Mouse (Mus musculus): Measurements from ENCODE around the gene Sarnp. TPM values are rescaled to one million over a fixed set of nuclear protein-coding genes. Genes with fewer than 3 reads are reported as not detected.

Gene Sarnp
- total and polyA plus RNA-seq, 2 experiments from 2014 or later: 24.3 to 126 TPM

DNA sequence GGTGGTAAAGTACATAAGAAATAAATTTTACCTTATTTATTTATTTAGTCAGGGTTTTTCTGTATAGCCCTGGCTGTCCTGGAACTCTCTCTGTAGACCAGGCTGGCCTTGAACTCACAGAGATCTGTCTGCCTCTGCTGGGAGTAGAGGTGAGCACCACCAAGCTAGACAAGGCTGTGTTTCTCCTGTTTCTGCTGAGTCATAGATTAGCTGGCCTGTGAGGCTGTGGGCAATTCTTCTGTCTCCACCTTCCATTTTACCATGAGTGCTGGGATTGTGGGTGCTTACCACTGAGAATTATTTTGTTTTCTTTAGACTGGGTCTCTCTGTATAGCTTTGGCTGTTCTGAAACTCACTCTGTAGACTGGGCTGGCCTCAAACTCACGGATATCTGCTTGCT lies 84.3 kb downstream of the Sarnp start:
- 76% methylated on average over 1 of the region's 1 CpGs for WGBS

DNA sequence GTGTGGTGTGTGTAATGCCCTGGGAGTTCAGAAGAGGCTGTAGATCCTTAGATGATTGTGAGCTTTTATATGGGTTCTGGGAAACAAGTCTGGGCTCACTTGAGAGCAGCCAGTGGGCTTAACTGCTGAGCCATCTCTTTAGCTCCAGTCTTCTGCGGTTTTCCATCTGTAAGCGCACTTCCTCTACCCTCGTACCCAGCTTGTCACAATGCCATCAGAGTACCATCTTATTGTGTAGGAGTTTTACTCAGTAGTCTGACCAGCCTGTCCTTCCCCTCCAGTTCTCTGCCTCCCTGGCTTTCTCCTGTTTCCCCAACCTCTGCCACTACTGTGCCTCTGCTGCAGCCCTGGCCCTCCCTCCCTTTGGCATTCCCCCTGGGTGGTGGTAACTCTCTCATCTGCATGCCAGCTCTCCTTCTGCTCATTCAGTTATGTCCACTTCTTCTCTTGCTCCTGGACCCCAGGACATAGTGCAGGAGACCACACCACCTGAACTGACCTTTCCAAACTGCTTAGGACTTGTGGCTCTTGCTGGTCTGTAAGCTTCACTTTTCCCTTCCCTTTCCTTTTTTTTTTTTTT lies 85.4 kb downstream of the Sarnp start:
- Histone ChIP-seq H3K4me3 (ENCODE audit: low read length) (no peak overlapping the region), H3K4me2 (ENCODE audit: low read depth, low read length) (no peak overlapping the region), H3K27ac (no peak overlapping the region), H3K9me3 (ENCODE audit: low read length) (no peaks in the 10 kb centered on the region), H3K36me3 (ENCODE audit: insufficient read depth, low read length) (no peaks in the 10 kb centered on the region), H3K27me3 (ENCODE audit: insufficient read depth, low read length) (no peaks in the 10 kb centered on the region), H3K4me1 (ENCODE audit: insufficient read depth, low read length) (no peaks in the 10 kb centered on the region), H3K9ac (replicated peaks; ENCODE audit: low read length) (no peak overlapping the region)
- 68% methylated on average over 3 of the region's 3 CpGs for WGBS
- ATAC-seq (no peak), DNase-seq (ENCODE audit: low spot score) (no peak)
- TF ChIP-seq CTCF (IDR thresholded peaks at IDR 0.05; ENCODE audit: low read depth): no peak

More for the DNA sequence above, 84.3 kb downstream of the Sarnp start:
- no peaks in the 10 kb centered on the region for H3K9me3 ChIP-seq (ENCODE audit: low read length)
- no peak for DNase-seq (ENCODE audit: low spot score)
- no peak overlapping the region for H3K4me2 ChIP-seq (ENCODE audit: low read depth, low read length)
- TF ChIP-seq CTCF (IDR thresholded peaks at IDR 0.05; ENCODE audit: low read depth): no peak
- no peak overlapping the region for H3K27ac ChIP-seq
- H3K4me1 ChIP-seq (ENCODE audit: insufficient read depth, low read length): peaks cover 6% of the 10 kb centered on the region; the same call in 1 of the 2 replicates
- H3K9ac ChIP-seq (replicated peaks; ENCODE audit: low read length): no peak overlapping the region
- H3K27me3 ChIP-seq (ENCODE audit: insufficient read depth, low read length): no peaks in the 10 kb centered on the region
- H3K36me3 ChIP-seq (ENCODE audit: insufficient read depth, low read length): no peaks in the 10 kb centered on the region
- ATAC-seq: no peak
- no peak overlapping the region for H3K4me3 ChIP-seq (ENCODE audit: low read length)

DNA sequence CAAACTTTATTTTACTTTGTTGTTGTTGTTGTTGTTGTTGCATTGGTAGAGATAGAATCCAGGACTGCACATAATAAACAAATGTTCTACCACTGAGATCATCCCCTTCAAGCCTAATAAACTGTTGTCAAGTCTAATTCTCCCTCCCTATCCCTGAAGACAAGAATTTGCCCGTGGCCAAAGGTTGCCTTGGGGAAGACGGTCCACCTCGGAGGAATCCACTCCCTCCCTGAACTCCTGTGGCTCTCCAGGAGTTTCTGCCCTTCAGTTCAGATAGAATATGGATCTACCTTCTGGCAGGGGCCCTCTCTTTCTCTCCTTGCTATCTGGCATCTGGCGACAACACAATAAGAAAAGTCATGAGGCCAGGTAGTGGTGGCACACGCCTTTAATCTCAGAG lies 87.7 kb downstream of the Sarnp start:
- H3K9me3 ChIP-seq (ENCODE audit: low read length): no peaks in the 10 kb centered on the region
- no peak overlapping the region for H3K9ac ChIP-seq (replicated peaks; ENCODE audit: low read length)
- no peak overlapping the region for H3K4me2 ChIP-seq (ENCODE audit: low read depth, low read length)
- no peak for TF ChIP-seq CTCF (IDR thresholded peaks at IDR 0.05; ENCODE audit: low read depth)
- 64% methylated on average over 5 of the region's 5 CpGs for WGBS
- no peaks in the 10 kb centered on the region for H3K4me1 ChIP-seq (ENCODE audit: insufficient read depth, low read length)
- ATAC-seq (no peak), DNase-seq (ENCODE audit: low spot score) (no peak)
- no peaks in the 10 kb centered on the region for H3K27me3 ChIP-seq (ENCODE audit: insufficient read depth, low read length)
- no peak overlapping the region for H3K4me3 ChIP-seq (ENCODE audit: low read length)
- no peak overlapping the region for H3K27ac ChIP-seq
- H3K36me3 ChIP-seq (ENCODE audit: insufficient read depth, low read length): no peaks in the 10 kb centered on the region

DNA sequence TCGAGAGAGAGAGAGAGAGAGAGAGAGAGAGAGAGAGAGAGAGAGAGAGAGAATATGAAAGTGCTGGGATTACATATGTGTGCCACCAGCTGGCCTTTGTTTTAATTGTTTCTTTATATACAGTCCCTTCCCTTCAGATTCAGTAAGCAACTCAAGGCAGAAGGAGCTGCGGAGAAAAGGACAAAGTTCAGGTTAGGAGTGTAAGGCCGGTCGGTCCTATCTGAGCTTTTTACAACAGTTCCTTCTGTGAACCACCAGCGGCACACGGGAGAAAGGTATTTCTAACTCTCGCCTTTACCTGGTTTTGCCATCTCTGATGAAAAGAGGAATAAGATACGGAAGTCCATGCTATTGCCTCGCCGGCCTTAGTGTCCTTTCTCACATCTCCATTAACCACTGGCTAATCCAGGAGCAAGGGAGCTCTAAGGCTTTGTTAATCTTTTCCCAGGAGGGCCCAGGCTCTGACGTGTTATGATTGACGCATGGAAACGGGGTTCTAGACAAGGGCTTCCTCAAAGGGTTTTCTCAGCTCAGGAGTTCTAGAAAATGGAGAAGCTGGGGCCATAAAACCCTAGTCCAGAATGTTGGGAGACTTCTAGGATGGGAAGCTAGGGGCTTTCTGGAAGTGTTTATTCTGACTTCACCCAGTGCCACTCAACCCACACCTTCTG lies 91.8 kb downstream of the Sarnp start:
- Histone ChIP-seq H3K9me3 (ENCODE audit: low read length) (no peaks in the 10 kb centered on the region), H3K4me2 (ENCODE audit: low read depth, low read length) (peak overlapping the region; percentile 63), H3K9ac (replicated peaks; ENCODE audit: low read length) (peak overlapping the region; percentile 85), H3K4me3 (ENCODE audit: low read length) (peak overlapping the region; percentile 87), H3K4me1 (ENCODE audit: insufficient read depth, low read length) (no peaks in the 10 kb centered on the region), H3K36me3 (ENCODE audit: insufficient read depth, low read length) (no peaks in the 10 kb centered on the region), H3K27me3 (ENCODE audit: insufficient read depth, low read length) (no peaks in the 10 kb centered on the region), H3K27ac (peak overlapping the region; percentile 93)
- no peak for TF ChIP-seq CTCF (IDR thresholded peaks at IDR 0.05; ENCODE audit: low read depth)
- 61% methylated on average over 13 of the region's 13 CpGs for WGBS
- ATAC-seq (no peak), DNase-seq (ENCODE audit: low spot score) (peak; percentile 31)

DNA sequence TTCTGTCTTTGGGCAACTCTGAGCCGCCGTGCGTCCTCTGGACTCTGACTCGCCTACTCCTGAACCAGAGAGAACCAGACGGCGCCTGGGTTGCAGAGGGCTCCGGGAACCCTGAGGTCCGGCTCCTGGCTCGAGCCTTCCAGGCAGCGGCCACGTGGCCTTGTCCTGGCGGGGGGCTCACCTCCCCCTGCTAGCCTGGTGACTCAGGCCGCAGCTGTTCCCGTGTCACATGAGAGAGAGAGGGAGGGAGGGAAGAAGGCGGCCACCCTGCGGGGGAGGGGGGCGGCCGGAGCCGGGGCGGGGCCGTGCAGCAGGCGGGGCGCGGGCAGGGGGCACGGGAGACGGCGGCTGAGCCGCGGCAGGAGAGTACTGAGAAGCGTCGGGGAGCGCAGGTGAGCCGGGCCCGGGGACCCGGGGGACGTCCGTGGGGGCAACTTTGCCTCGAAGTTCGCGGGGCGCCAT lies 92.5 kb downstream of the Sarnp start:
- 2% methylated on average over 33 of the region's 41 CpGs for WGBS
- peak; percentile 80 for ATAC-seq

DNA sequence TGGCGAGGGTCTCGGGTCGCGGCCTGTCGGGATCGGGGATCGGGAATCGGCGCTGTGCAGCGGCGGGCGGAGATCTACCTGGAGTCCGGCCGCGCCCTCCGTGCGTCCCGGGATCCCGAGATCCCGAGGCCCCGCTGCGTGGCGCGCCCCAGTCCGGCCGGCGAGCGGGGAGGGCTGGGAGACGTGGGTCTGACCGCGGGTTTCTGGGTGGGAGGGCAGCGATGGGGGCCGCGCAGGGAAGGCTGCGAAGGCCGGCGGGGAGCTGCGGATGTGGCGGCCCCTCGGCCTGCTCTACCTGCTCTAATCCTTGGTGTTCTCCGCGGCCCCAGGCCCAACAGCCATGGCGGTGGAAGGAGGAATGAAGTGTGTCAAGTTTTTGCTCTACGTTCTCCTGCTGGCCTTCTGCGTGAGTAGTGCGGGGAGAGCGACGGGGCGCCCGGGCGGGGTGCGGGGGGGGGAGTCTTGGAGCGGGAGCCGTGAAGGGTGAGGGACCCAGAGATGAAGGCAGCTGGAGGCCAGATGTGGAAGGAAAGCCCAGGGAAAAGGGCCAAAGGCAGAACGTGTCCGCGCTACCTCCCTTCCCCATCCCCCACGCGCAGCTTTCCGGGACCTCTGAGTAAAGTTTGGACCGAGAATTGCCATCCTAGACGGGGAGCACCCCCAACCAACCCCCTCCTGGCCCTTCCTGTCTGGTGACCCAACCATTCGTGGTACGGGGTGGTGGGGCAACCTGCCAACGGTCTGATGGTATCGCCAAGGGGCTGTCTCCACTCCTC lies 93.1 kb downstream of the Sarnp start:
- H3K4me2 ChIP-seq (ENCODE audit: low read depth, low read length): peak overlapping the region; percentile 63
- no peaks in the 10 kb centered on the region for H3K36me3 ChIP-seq (ENCODE audit: insufficient read depth, low read length)
- H3K4me3 ChIP-seq (ENCODE audit: low read length): peak overlapping the region; percentile 87
- 1% methylated on average over 58 of the region's 66 CpGs for WGBS
- DNase-seq (ENCODE audit: low spot score) (peak; percentile 83), ATAC-seq (peak; percentile 57)
- H3K27ac ChIP-seq: peak overlapping the region; percentile 93
- no peaks in the 10 kb centered on the region for H3K4me1 ChIP-seq (ENCODE audit: insufficient read depth, low read length)
- peak overlapping the region; percentile 85 for H3K9ac ChIP-seq (replicated peaks; ENCODE audit: low read length)
- no peaks in the 10 kb centered on the region for H3K9me3 ChIP-seq (ENCODE audit: low read length)
- no peaks in the 10 kb centered on the region for H3K27me3 ChIP-seq (ENCODE audit: insufficient read depth, low read length)
- TF ChIP-seq CTCF (IDR thresholded peaks at IDR 0.05; ENCODE audit: low read depth): no peak

More for the DNA sequence above, 92.5 kb downstream of the Sarnp start:
- peak overlapping the region; percentile 63 for H3K4me2 ChIP-seq (ENCODE audit: low read depth, low read length)
- no peaks in the 10 kb centered on the region for H3K9me3 ChIP-seq (ENCODE audit: low read length)
- H3K36me3 ChIP-seq (ENCODE audit: insufficient read depth, low read length): no peaks in the 10 kb centered on the region
- no peaks in the 10 kb centered on the region for H3K27me3 ChIP-seq (ENCODE audit: insufficient read depth, low read length)
- peak overlapping the region; percentile 87 for H3K4me3 ChIP-seq (ENCODE audit: low read length)
- no peak for TF ChIP-seq CTCF (IDR thresholded peaks at IDR 0.05; ENCODE audit: low read depth)
- peak overlapping the region; percentile 93 for H3K27ac ChIP-seq
- no peaks in the 10 kb centered on the region for H3K4me1 ChIP-seq (ENCODE audit: insufficient read depth, low read length)
- peak; percentile 86 for DNase-seq (ENCODE audit: low spot score)
- peak overlapping the region; percentile 85 for H3K9ac ChIP-seq (replicated peaks; ENCODE audit: low read length)

All from hindbrain, postnatal 0 days (tissue).